Mouse (Mus musculus) midbrain, embryonic 15.5 days (tissue): ENCODE results near the gene Vmn2r-ps130. TPM values are rescaled to one million over a fixed set of nuclear protein-coding genes. Genes with fewer than 3 reads are reported as not detected.
"Not testable (repeated sequence)": the region's sequence is repeated elsewhere in the genome, so short reads cannot be mapped to it uniquely, and the experiment has no call there.

Experiments used
- ATAC-seq: fragments of 200-750 bp; cut with Nextera tagmentation; replicated peaks from 2 replicates; pipeline ENCODE4 v1.8.0; 2017; ENCODE audit warnings: moderate TSS enrichment
- H3K27ac ChIP-seq: fragments of 300-500 bp; sonication (generic); 2 replicates; pipeline ENCODE4 v1.5.1; 2015; ENCODE audit warnings: mild to moderate bottlenecking, inconsistent platforms
- H3K27me3 ChIP-seq: fragments of 300-500 bp; sonication (generic); replicated peaks from 2 replicates; pipeline ENCODE4 v1.6.1; 2015; ENCODE audit warnings: inconsistent platforms
- H3K36me3 ChIP-seq: fragments of 300-500 bp; sonication (generic); replicated peaks from 2 replicates; pipeline ENCODE4 v1.6.1; 2015; ENCODE audit warnings: inconsistent platforms
- H3K4me1 ChIP-seq: fragments of 300-500 bp; sonication (generic); 2 replicates; pipeline ENCODE4 v1.6.1; 2015; ENCODE audit warnings: inconsistent platforms
- H3K4me2 ChIP-seq: fragments of 300-500 bp; sonication (generic); 2 replicates; pipeline ENCODE4 v1.6.1; 2015; ENCODE audit warnings: inconsistent platforms, mild to moderate bottlenecking, moderate library complexity
- H3K4me3 ChIP-seq: fragments of 300-500 bp; sonication (generic); 2 replicates; pipeline ENCODE4 v1.5.1; 2015; ENCODE audit warnings: mild to moderate bottlenecking, inconsistent platforms
- H3K9ac ChIP-seq: fragments of 300-500 bp; sonication (generic); 2 replicates; pipeline ENCODE4 v1.6.1; 2015; ENCODE audit warnings: mild to moderate bottlenecking, inconsistent platforms
- H3K9me3 ChIP-seq: fragments of 300-500 bp; sonication (generic); 2 replicates; pipeline ENCODE4 v1.6.1; 2016; ENCODE audit warnings: inconsistent platforms
- WGBS: fragments of 180-500 bp; shearing (Covaris S2); methylation state at CpG from one replicate; pipeline ENCODE4 v1.1.7; 2015; ENCODE audit warnings: mixed read lengths; 5-methylcytosine and 5-hydroxymethylcytosine counted together
- polyA plus RNA-seq: library from polyadenylated mRNA; unstranded; fragments of >200 nt; fragmentation: Nextera tagmentation; extraction: Ambion mirVana; gene quantifications from 2 replicates; pipeline ENCODE4 v1.2.1, GENCODE M21; 2015

Gene Vmn2r-ps130
- not detected in 2 replicates for polyA plus RNA-seq

DNA sequence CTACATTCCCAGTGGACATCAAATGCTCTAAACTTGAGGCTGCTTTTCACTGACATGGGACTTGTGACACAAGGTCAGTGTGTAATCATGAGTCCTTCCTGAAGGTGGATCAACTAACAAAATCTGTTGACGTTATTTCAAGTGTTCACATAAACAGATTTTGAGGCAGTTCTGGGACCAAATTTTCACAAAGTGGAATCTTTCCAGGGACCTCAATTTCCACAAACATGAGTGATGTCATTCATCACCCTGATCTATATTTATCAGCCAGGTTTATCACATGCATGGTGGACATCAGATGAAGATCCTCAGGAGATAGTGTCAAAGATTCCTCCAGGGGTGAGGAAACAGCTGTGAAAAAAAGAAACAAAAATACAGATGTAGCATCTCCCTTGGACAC, at the start of gene Vmn2r-ps130:
Gene Vmn2r-ps130 (plus strand): TSS at position 301 of the 400 bp plus-strand sequence.
- H3K9me3 ChIP-seq, ATAC-seq, H3K27me3 ChIP-seq, H3K4me2 ChIP-seq, H3K4me1 ChIP-seq, H3K36me3 ChIP-seq, H3K9ac ChIP-seq, H3K27ac ChIP-seq, H3K4me3 ChIP-seq: not testable (repeated sequence)
- no CpG with 5 or more reads among the region's 1 CpGs for WGBS

Other genes with a start within 250 kb of the Vmn2r-ps130 start
- gene Zfp945, start 194.0 kb upstream of the Vmn2r-ps130 start, polyA plus RNA-seq: 18.3 and 20.2 TPM in 2 replicates
- gene Vmn2r113, start 118.2 kb upstream of the Vmn2r-ps130 start, polyA plus RNA-seq: not detected in 2 replicates
- 25.4 and 29.9 TPM in 2 replicates for gene Zfp40, start 132.1 kb downstream of the Vmn2r-ps130 start, polyA plus RNA-seq